24 mouse cellular contexts compared by ENCODE assay signal in the genomic region with DNA sequence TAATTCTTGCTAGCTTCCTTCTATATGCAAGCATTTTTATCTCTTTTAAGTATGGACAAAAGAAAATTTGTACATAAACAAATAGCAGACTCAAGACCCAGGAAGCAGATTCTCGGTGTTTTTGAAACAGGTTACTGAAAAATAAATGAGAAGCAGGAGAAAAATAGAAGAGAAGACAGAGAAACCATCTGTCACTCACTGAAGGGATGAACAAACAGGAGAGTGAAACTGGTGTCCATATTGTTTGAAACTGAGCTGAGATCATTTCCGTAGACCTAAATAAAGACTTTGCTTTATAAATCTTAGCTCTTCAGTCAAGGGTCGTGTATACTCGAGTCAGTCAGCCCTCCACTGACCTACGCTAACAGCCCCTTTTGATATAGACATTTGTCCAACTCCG.
DNase-seq lines count a peak whose midpoint lies in the region; ATAC-seq and TF ChIP-seq lines count a peak whose summit lies in the region.
"Had no signal": no experiment of that assay in that cellular context is flagged by ENCODE, and none has a peak within 500 bp of the region (broad histone marks: within the 10 kb centered on the region; RNA-seq: fewer than 3 reads in every experiment).

No protein-coding gene starts in this region.

- TF ChIP-seq POLR2A in lung, adult 2 months (IDR thresholded peaks at IDR 0.05; ENCODE audit: borderline replicate concordance, extremely low read depth, low read depth, low read length), result no peak

- 85% methylated on average over 6 of the region's 6 CpGs for WGBS in forebrain, embryonic 16.5 days
- 86% methylated on average over 6 of the region's 6 CpGs for WGBS in forebrain, embryonic 12.5 days
- 86% methylated on average over 6 of the region's 6 CpGs for WGBS in hindbrain, embryonic 14.5 days
- 89% methylated on average over 6 of the region's 6 CpGs for WGBS in hindbrain, embryonic 11.5 days
- 51% methylated on average over 6 of the region's 6 CpGs for WGBS in lung, postnatal 0 days
- 57% methylated on average over 6 of the region's 6 CpGs for WGBS in lung, adult 2 months

- H3K9ac ChIP-seq in forebrain, embryonic 16.5 days (replicated peaks; ENCODE audit: low read depth, low read length), result no peak overlapping the region
- no peak overlapping the region for H3K9ac ChIP-seq in forebrain, embryonic 12.5 days
- H3K9ac ChIP-seq in hindbrain, embryonic 14.5 days, result no peak overlapping the region
- no peak overlapping the region for H3K9ac ChIP-seq in hindbrain, embryonic 11.5 days (ENCODE audit: low read depth, low read length)
- no peak overlapping the region for H3K9ac ChIP-seq in lung, postnatal 0 days (replicated peaks; ENCODE audit: low read depth)
- H3K9ac ChIP-seq: limb, embryonic 13.5 days; midbrain, embryonic 12.5 days; neural tube, embryonic 15.5 days; stomach, embryonic 15.5 days had no signal

- no peaks in the 10 kb centered on the region; the same call in 1 of the 2 replicates for H3K36me3 ChIP-seq in forebrain, embryonic 16.5 days (ENCODE audit: control insufficient read depth, insufficient read depth)
- H3K36me3 ChIP-seq in forebrain, embryonic 12.5 days (replicated peaks), result peaks cover 4% of the 10 kb centered on the region
- H3K36me3 ChIP-seq in hindbrain, embryonic 14.5 days (replicated peaks; ENCODE audit: control insufficient read depth, insufficient read depth), result 0 out of 2 replicates have a peak, but pooled peaks cover 5% of the 10 kb centered on the region
- no peaks in the 10 kb centered on the region for H3K36me3 ChIP-seq in hindbrain, embryonic 11.5 days (ENCODE audit: control insufficient read depth, insufficient read depth, low read length)
- no peaks in the 10 kb centered on the region for H3K36me3 ChIP-seq in lung, postnatal 0 days (ENCODE audit: insufficient read depth, low read length)
- H3K36me3 ChIP-seq: midbrain, embryonic 12.5 days; neural tube, embryonic 15.5 days; stomach, embryonic 15.5 days had no signal

- ATAC-seq in forebrain, embryonic 16.5 days, result no peak
- no peak for ATAC-seq in forebrain, embryonic 12.5 days (ENCODE audit: low FRiP score)
- no peak for ATAC-seq in hindbrain, embryonic 14.5 days (ENCODE audit: low FRiP score)
- ATAC-seq in hindbrain, embryonic 11.5 days (ENCODE audit: low FRiP score), result no peak
- ATAC-seq in lung, postnatal 0 days, result no peak
- ATAC-seq in inflammation-experienced regulatory T-cells, adult 6 months, result no peak
- ATAC-seq: intestine, postnatal 0 days had no signal

- H3K27me3 ChIP-seq in forebrain, embryonic 16.5 days (replicated peaks; ENCODE audit: control insufficient read depth, insufficient read depth, low read length), result no peaks in the 10 kb centered on the region
- no peaks in the 10 kb centered on the region for H3K27me3 ChIP-seq in forebrain, embryonic 12.5 days
- H3K27me3 ChIP-seq in hindbrain, embryonic 14.5 days (ENCODE audit: control insufficient read depth, insufficient read depth, low read length), result no peaks in the 10 kb centered on the region
- no peaks in the 10 kb centered on the region for H3K27me3 ChIP-seq in hindbrain, embryonic 11.5 days (ENCODE audit: control insufficient read depth, insufficient read depth, low read length)
- no peaks in the 10 kb centered on the region for H3K27me3 ChIP-seq in lung, postnatal 0 days (replicated peaks; ENCODE audit: insufficient read depth, low read length)
- H3K27me3 ChIP-seq: limb, embryonic 13.5 days; midbrain, embryonic 12.5 days; neural tube, embryonic 15.5 days; stomach, embryonic 15.5 days had no signal

- H3K27ac ChIP-seq in forebrain, embryonic 16.5 days (ENCODE audit: low read length), result 0 out of 2 replicates have a peak overlapping the region, but pooled peaks have one; percentile 44
- no peak overlapping the region for H3K27ac ChIP-seq in forebrain, embryonic 12.5 days
- 0 out of 2 replicates have a peak overlapping the region, but pooled peaks have one; percentile 26 for H3K27ac ChIP-seq in hindbrain, embryonic 14.5 days
- no peak overlapping the region for H3K27ac ChIP-seq in hindbrain, embryonic 11.5 days (ENCODE audit: low read depth, low read length)
- peak overlapping the region; percentile 80 for H3K27ac ChIP-seq in lung, postnatal 0 days (ENCODE audit: low read length)
- H3K27ac ChIP-seq: limb, embryonic 13.5 days; midbrain, embryonic 12.5 days; neural tube, embryonic 15.5 days; stomach, embryonic 15.5 days had no signal

- TF ChIP-seq EP300 in lung, postnatal 0 days (IDR thresholded peaks at IDR 0.05), result peak; percentile 5

- TF ChIP-seq CTCF in lung, postnatal 0 days (IDR thresholded peaks at IDR 0.05), result no peak
- no peak for TF ChIP-seq CTCF in lung, adult 2 months (IDR thresholded peaks at IDR 0.05; ENCODE audit: insufficient read depth, low read length)

- DNase-seq in hindbrain, embryonic 14.5 days (ENCODE audit: low spot score), result no peak
- DNase-seq in hindbrain, embryonic 11.5 days (ENCODE audit: low spot score), result no peak
- DNase-seq in lung, postnatal 0 days (ENCODE audit: low spot score), result no peak
- no peak for DNase-seq in lung, adult 2 months
- DNase-seq: adrenal gland, postnatal 25 days; cerebellum, adult 11-12 months; cerebellum, postnatal 14 days; gastrocnemius, postnatal 14 days; kidney, adult 9 months; kidney, postnatal 10 days; layer of hippocampus, adult 9-11 months; lung, postnatal 36 days; retina, postnatal 1 day; right cerebral cortex, postnatal 14 days; thymus, postnatal 14 days had no signal

- H3K4me1 ChIP-seq in forebrain, embryonic 16.5 days (replicated peaks; ENCODE audit: control insufficient read depth, insufficient read depth, low read length), result peaks cover 24% of the 10 kb centered on the region
- H3K4me1 ChIP-seq in forebrain, embryonic 12.5 days, result peaks cover 44% of the 10 kb centered on the region
- H3K4me1 ChIP-seq in hindbrain, embryonic 14.5 days (replicated peaks; ENCODE audit: control insufficient read depth, insufficient read depth, low read length), result peaks cover 34% of the 10 kb centered on the region
- peaks cover 3% of the 10 kb centered on the region; the same call in 1 of the 2 replicates for H3K4me1 ChIP-seq in hindbrain, embryonic 11.5 days (replicated peaks; ENCODE audit: control insufficient read depth, insufficient read depth, low read length)
- no peaks in the 10 kb centered on the region for H3K4me1 ChIP-seq in lung, postnatal 0 days (ENCODE audit: insufficient read depth, low read depth, low read length)
- H3K4me1 ChIP-seq in lung, adult 2 months (ENCODE audit: control insufficient read depth, insufficient read depth, low read length), result peaks cover 19% of the 10 kb centered on the region

- H3K4me3 ChIP-seq in forebrain, embryonic 16.5 days (replicated peaks; ENCODE audit: low read length), result no peak overlapping the region
- no peak overlapping the region for H3K4me3 ChIP-seq in forebrain, embryonic 12.5 days (replicated peaks)
- no peak overlapping the region for H3K4me3 ChIP-seq in hindbrain, embryonic 14.5 days (replicated peaks; ENCODE audit: low read length)
- no peak overlapping the region for H3K4me3 ChIP-seq in hindbrain, embryonic 11.5 days (ENCODE audit: low read depth, low read length)
- H3K4me3 ChIP-seq in lung, postnatal 0 days (ENCODE audit: low read depth, low read length), result no peak overlapping the region
- H3K4me3 ChIP-seq in lung, adult 2 months (replicated peaks; ENCODE audit: extremely low read depth, low read depth, low read length), result no peak overlapping the region
- H3K4me3 ChIP-seq: limb, embryonic 13.5 days; midbrain, embryonic 12.5 days; neural tube, embryonic 15.5 days; stomach, embryonic 15.5 days had no signal

- H3K9me3 ChIP-seq in forebrain, embryonic 16.5 days (ENCODE audit: control insufficient read depth, low read length), result no peaks in the 10 kb centered on the region
- no peaks in the 10 kb centered on the region for H3K9me3 ChIP-seq in forebrain, embryonic 12.5 days
- no peaks in the 10 kb centered on the region for H3K9me3 ChIP-seq in hindbrain, embryonic 14.5 days (ENCODE audit: control insufficient read depth, low read length)
- H3K9me3 ChIP-seq in hindbrain, embryonic 11.5 days (ENCODE audit: control insufficient read depth, low read length), result no peaks in the 10 kb centered on the region
- H3K9me3 ChIP-seq in lung, postnatal 0 days (ENCODE audit: low read length), result no peaks in the 10 kb centered on the region
- H3K9me3 ChIP-seq: limb, embryonic 13.5 days; midbrain, embryonic 12.5 days; neural tube, embryonic 15.5 days; stomach, embryonic 15.5 days had no signal

- no peak overlapping the region for H3K4me2 ChIP-seq in forebrain, embryonic 16.5 days (ENCODE audit: low read length)
- no peak overlapping the region for H3K4me2 ChIP-seq in forebrain, embryonic 12.5 days
- no peak overlapping the region for H3K4me2 ChIP-seq in hindbrain, embryonic 14.5 days (replicated peaks)
- H3K4me2 ChIP-seq in hindbrain, embryonic 11.5 days (replicated peaks; ENCODE audit: low read depth, low read length), result no peak overlapping the region
- H3K4me2 ChIP-seq in lung, postnatal 0 days (replicated peaks; ENCODE audit: low read depth, low read length), result no peak overlapping the region
- H3K4me2 ChIP-seq: limb, embryonic 13.5 days; liver, embryonic 11.5 days; midbrain, embryonic 12.5 days; neural tube, embryonic 15.5 days; stomach, embryonic 15.5 days had no signal

Comparison
In these comparisons a context has a peak if more than half of its experiments do, and no peak if none do; other contexts are left out.
1. H3K27ac ChIP-seq: peak in forebrain, embryonic 16.5 days (single experiment), hindbrain, embryonic 14.5 days (single experiment) and lung, postnatal 0 days (single experiment); none in forebrain, embryonic 12.5 days (single experiment) and hindbrain, embryonic 11.5 days (single experiment).